In genomic region chr11:75351225-75351624, GRCm38 (mm10) we compare ENCODE assay signal across 22 mouse cellular contexts. TPM values are rescaled to one million over a fixed set of nuclear protein-coding genes. Genes with fewer than 3 reads are reported as not detected.
DNase-seq lines count a peak whose midpoint lies in the region; ATAC-seq and TF ChIP-seq lines count a peak whose summit lies in the region.
"Had no signal": no experiment of that assay in that cellular context is flagged by ENCODE, and none has a peak within 500 bp of the region (broad histone marks: within the 10 kb centered on the region; RNA-seq: fewer than 3 reads in every experiment).

No protein-coding gene starts in this region.

- peaks cover 26% of the 10 kb centered on the region for H3K4me1 ChIP-seq in lung, embryonic 15.5 days
- peaks cover 9 to 12% of the 10 kb centered on the region in 2 experiments; a peak in 2 of 4 replicates for H3K4me1 ChIP-seq in ES-E14 (ENCODE audit: control insufficient read depth in 2 of 2, insufficient read depth in 2 of 2, low read length in 2 of 2, poor library complexity in 1 of 2)
- peaks cover 19% of the 10 kb centered on the region for H3K4me1 ChIP-seq in forebrain, embryonic 13.5 days

- in situ Hi-C loops in ES-E14 (cut with MboI; ENCODE audit: low sequenced_read_pairs in 2 of 2, unreplicated experiment in 2 of 2), result no loop called here

- H3K4me3 ChIP-seq in lung, embryonic 15.5 days, result no peak overlapping the region
- peak overlapping the region in 1 of 2 experiments; percentile 35; a peak in 1 of 4 replicates for H3K4me3 ChIP-seq in ES-E14 (ENCODE audit: insufficient read depth in 1 of 2, low read depth in 1 of 2, low read length in 2 of 2, poor library complexity in 1 of 2, severe bottlenecking in 1 of 2)
- no peak overlapping the region for H3K4me3 ChIP-seq in forebrain, embryonic 13.5 days
- H3K4me3 ChIP-seq: embryonic facial prominence, embryonic 15.5 days; heart, adult 2 months; heart, embryonic 15.5 days; hindbrain, embryonic 13.5 days had no signal

- peak; percentile 11 to 12 for DNase-seq in cerebellum, postnatal 10 days
- DNase-seq in cerebellum, postnatal 36 days, result no peak
- no peak for DNase-seq in lung, postnatal 14 days
- peak; percentile 46 for DNase-seq in ES-E14 (ENCODE audit: low read depth, low spot score)
- DNase-seq: adrenal gland, postnatal 10 days; B cell, adult 2 months; cerebellum, adult 11-12 months; cerebellum, adult 9-10 months; gastrocnemius, postnatal 14 days; heart, adult 2 months; heart, postnatal 14 days had no signal

- peak overlapping the region; percentile 0; the same call in 1 of the 2 replicates for H3K27ac ChIP-seq in lung, embryonic 15.5 days
- peak overlapping the region; percentile 83; the same call in 1 of the 2 replicates for H3K27ac ChIP-seq in ES-E14 (ENCODE audit: insufficient read depth, low read depth, low read length, poor library complexity, severe bottlenecking)
- no peak overlapping the region for H3K27ac ChIP-seq in forebrain, embryonic 13.5 days
- H3K27ac ChIP-seq: embryonic facial prominence, embryonic 15.5 days; heart, adult 2 months; heart, embryonic 15.5 days; hindbrain, embryonic 13.5 days; hindbrain, postnatal 0 days had no signal

- no peaks in the 10 kb centered on the region for H3K27me3 ChIP-seq in lung, embryonic 15.5 days
- H3K27me3 ChIP-seq in forebrain, embryonic 13.5 days, result no peaks in the 10 kb centered on the region
- H3K27me3 ChIP-seq: embryonic facial prominence, embryonic 15.5 days; heart, embryonic 15.5 days; hindbrain, embryonic 13.5 days; Patski had no signal

- no peak overlapping the region for H3K9ac ChIP-seq in lung, embryonic 15.5 days
- H3K9ac ChIP-seq in ES-E14 (ENCODE audit: insufficient read depth, low read depth, low read length, poor library complexity, severe bottlenecking), result peak overlapping the region; percentile 41; the same call in 1 of the 2 replicates
- H3K9ac ChIP-seq in forebrain, embryonic 13.5 days, result no peak overlapping the region
- H3K9ac ChIP-seq: embryonic facial prominence, embryonic 15.5 days; heart, embryonic 15.5 days; hindbrain, embryonic 13.5 days had no signal

- no peak overlapping the region for H3K4me2 ChIP-seq in lung, embryonic 15.5 days
- no peak overlapping the region for H3K4me2 ChIP-seq in forebrain, embryonic 13.5 days
- H3K4me2 ChIP-seq: embryonic facial prominence, embryonic 15.5 days; heart, embryonic 11.5 days; heart, embryonic 15.5 days; hindbrain, embryonic 13.5 days had no signal

- no peaks in the 10 kb centered on the region for H3K36me3 ChIP-seq in lung, embryonic 15.5 days
- H3K36me3 ChIP-seq in ES-E14 (ENCODE audit: control insufficient read depth, insufficient read depth, low read length, poor library complexity, severe bottlenecking), result no peaks in the 10 kb centered on the region
- H3K36me3 ChIP-seq in forebrain, embryonic 13.5 days (ENCODE audit: poor library complexity, severe bottlenecking), result peaks cover 11% of the 10 kb centered on the region; the same call in 1 of the 2 replicates
- H3K36me3 ChIP-seq: embryonic facial prominence, embryonic 15.5 days had no signal

- no peak for ATAC-seq in lung, embryonic 15.5 days (ENCODE audit: borderline replicate concordance, extremely low read depth, low FRiP score, low TSS enrichment)
- no peak for ATAC-seq in erythroblast, adult 5-6 weeks (replicated peaks; ENCODE audit: low FRiP score, poor library complexity, severe bottlenecking)
- ATAC-seq in forebrain, embryonic 13.5 days, result no peak
- ATAC-seq: CD4-positive, CD25-positive, alpha-beta regulatory T cell, adult 4 months; forebrain, embryonic 16.5 days; hindbrain, postnatal 0 days; Patski had no signal

- H3K9me3 ChIP-seq in lung, embryonic 15.5 days, result no peaks in the 10 kb centered on the region
- H3K9me3 ChIP-seq in ES-E14 (ENCODE audit: control insufficient read depth, insufficient read depth, low read depth, low read length), result no peaks in the 10 kb centered on the region
- no peaks in the 10 kb centered on the region for H3K9me3 ChIP-seq in forebrain, embryonic 13.5 days (replicated peaks)
- H3K9me3 ChIP-seq: embryonic facial prominence, embryonic 15.5 days; heart, embryonic 15.5 days; hindbrain, embryonic 13.5 days had no signal

TF ChIP-seq in ES-E14, 5 proteins besides CTCF, POLR2A, EP300 and RAD21:
- TF ChIP-seq ZC3H11A (IDR thresholded peaks at IDR 0.05; ENCODE audit: borderline replicate concordance, low read depth, low read length) (no peak), MAFK (IDR thresholded peaks at IDR 0.05; ENCODE audit: insufficient read depth, low read depth, low read length) (no peak), CHD2 (IDR thresholded peaks at IDR 0.05; ENCODE audit: low read depth, low read length) (no peak), ZNF384 (IDR thresholded peaks at IDR 0.05; ENCODE audit: low read depth, low read length) (no peak), HCFC1 (IDR thresholded peaks at IDR 0.05; ENCODE audit: borderline replicate concordance, insufficient read depth, low read length) (no peak)

RNA-seq across cellular contexts. Expression of gene Smyd4, which starts 3.0 kb away (rescaled TPM):
- 14.4 and 14.6 TPM in 2 replicates for polyA plus RNA-seq in lung, embryonic 15.5 days (2015; fragmentation: Nextera tagmentation; extraction: Ambion mirVana)
- total RNA-seq in ES-E14 (2012; rRNA removed), result 27.0 and 28.3 TPM in 2 replicates
- 4.0 and 8.5 TPM in 2 replicates for total RNA-seq in erythroblast, adult 5-6 weeks (2015; ENCODE audit: low replicate concordance)
- total RNA-seq in erythroblast, adult 5-6 weeks (2017; ENCODE audit: low replicate concordance), result 1.4 and 2.9 TPM in 2 replicates
- 17.7 and 17.8 TPM in 2 replicates for polyA plus RNA-seq in forebrain, embryonic 13.5 days (2015; fragmentation: Nextera tagmentation; extraction: Ambion mirVana)

RNA-seq across cellular contexts. Expression of gene Rpa1, which starts 3.1 kb away (rescaled TPM):
- polyA plus RNA-seq in lung, embryonic 15.5 days (2015; fragmentation: Nextera tagmentation; extraction: Ambion mirVana), result 169 and 176 TPM in 2 replicates
- 193 and 317 TPM in 2 replicates for total RNA-seq in ES-E14 (2012; rRNA removed)
- total RNA-seq in erythroblast, adult 5-6 weeks (2015; ENCODE audit: low replicate concordance), result 7.5 and 15.7 TPM in 2 replicates
- total RNA-seq in erythroblast, adult 5-6 weeks (2017; ENCODE audit: low replicate concordance), result 47.8 and 64.4 TPM in 2 replicates
- 99.6 and 110 TPM in 2 replicates for polyA plus RNA-seq in forebrain, embryonic 13.5 days (2015; fragmentation: Nextera tagmentation; extraction: Ambion mirVana)

Comparison
In these comparisons a context has a peak if more than half of its experiments do, and no peak if none do; other contexts are left out.
1. DNase-seq: peak in cerebellum, postnatal 10 days (2 of 2) and ES-E14 (single experiment); none in cerebellum, postnatal 36 days (0 of 2) and lung, postnatal 14 days (single experiment).